ENCODE assay signal across 15 mouse cellular contexts in genomic region chr7:98795637-98796036, GRCm38 (mm10). TPM values are rescaled to one million over a fixed set of nuclear protein-coding genes. Genes with fewer than 3 reads are reported as not detected.
"Had no signal": no experiment of that assay in that cellular context is flagged by ENCODE, and none has a peak within 500 bp of the region (broad histone marks: within the 10 kb centered on the region; RNA-seq: fewer than 3 reads in every experiment).

No protein-coding gene starts in this region.

- ATAC-seq: liver, postnatal 0 days; midbrain, embryonic 15.5 days had no signal

- H3K4me1 ChIP-seq: megakaryocyte, embryonic 14.5 days; midbrain, embryonic 15.5 days had no signal

- H3K4me2 ChIP-seq: liver, embryonic 13.5 days; lung, embryonic 15.5 days; midbrain, embryonic 11.5 days; midbrain, embryonic 15.5 days; neural tube, embryonic 12.5 days had no signal

- H3K4me3 ChIP-seq: left cerebral cortex, adult 2 months; liver, embryonic 13.5 days; lung, embryonic 15.5 days; megakaryocyte, embryonic 14.5 days; midbrain, embryonic 15.5 days; neural tube, embryonic 12.5 days had no signal

- DNase-seq: kidney, postnatal 25 days; liver; liver, embryonic 13.5 days; liver, postnatal 0 days; lung, postnatal 14 days; retina, postnatal 1 day; right cerebral cortex, postnatal 14 days; thymus, postnatal 36 days had no signal

- H3K36me3 ChIP-seq: liver, embryonic 13.5 days; lung, embryonic 15.5 days; midbrain, embryonic 15.5 days; neural tube, embryonic 12.5 days had no signal

- H3K27me3 ChIP-seq: lung, embryonic 15.5 days; midbrain, embryonic 15.5 days; neural tube, embryonic 12.5 days had no signal

- H3K9ac ChIP-seq: liver, embryonic 13.5 days; liver, postnatal 0 days; lung, embryonic 15.5 days; midbrain, embryonic 15.5 days; neural tube, embryonic 12.5 days had no signal

- H3K27ac ChIP-seq: left cerebral cortex, adult 2 months; liver, embryonic 13.5 days; lung, embryonic 15.5 days; macrophage; midbrain, embryonic 15.5 days; neural tube, embryonic 12.5 days had no signal

- H3K9me3 ChIP-seq: liver, embryonic 13.5 days; lung, embryonic 15.5 days; midbrain, embryonic 15.5 days; neural tube, embryonic 12.5 days had no signal

RNA-seq across cellular contexts. Expression of gene Wnt11, which starts 39.3 kb away (rescaled TPM):
- polyA plus RNA-seq: macrophage had no signal
